Mouse (Mus musculus): Measurements from ENCODE around the gene Akap17b. TPM values are rescaled to one million over a fixed set of nuclear protein-coding genes. Genes with fewer than 3 reads are reported as not detected.

Gene Akap17b
- polyA plus RNA-seq, 1 experiment = 0.25 TPM

GRCm38 (mm10) chrX:36640046-36640445, 5.1 kb downstream of the Akap17b start:
- TF ChIP-seq MYOG (IDR thresholded peaks at IDR 0.05; ENCODE audit: control insufficient read depth, extremely low read depth, insufficient read length) (no peak), MAX (IDR thresholded peaks at IDR 0.05) (no peak), USF1 (IDR thresholded peaks at IDR 0.05; ENCODE audit: low read depth) (no peak), CEBPB (IDR thresholded peaks at IDR 0.05; ENCODE audit: low read depth) (no peak), FOSL1 (IDR thresholded peaks at IDR 0.05; ENCODE audit: insufficient read depth, low read length, poor library complexity, severe bottlenecking) (no peak), MYOD1 (IDR thresholded peaks at IDR 0.05; ENCODE audit: control insufficient read depth, insufficient read length, low read depth) (no peak), CTCF (IDR thresholded peaks at IDR 0.05; ENCODE audit: control insufficient read depth, insufficient read depth, insufficient read length) (no peak)
- no peaks in the 10 kb centered on the region for H3K36me3 ChIP-seq (ENCODE audit: control insufficient read depth, insufficient read depth)
- no peaks in the 10 kb centered on the region for H3K27me3 ChIP-seq (ENCODE audit: control insufficient read depth, insufficient read depth, insufficient read length)
- H3ac ChIP-seq (ENCODE audit: control insufficient read depth, insufficient read length, low read depth) = no peak overlapping the region
- no peaks in the 10 kb centered on the region for H3K79me3 ChIP-seq (ENCODE audit: low read depth)
- H3K79me2 ChIP-seq (ENCODE audit: control insufficient read depth, insufficient read depth) = no peaks in the 10 kb centered on the region
- no peak overlapping the region for H3K4me3 ChIP-seq (ENCODE audit: insufficient read depth, poor library complexity, severe bottlenecking)

- H3K27me3 ChIP-seq (ENCODE audit: control insufficient read depth, insufficient read depth, insufficient read length) = no peaks in the 10 kb centered on the region
- no peak for TF ChIP-seq MAX (IDR thresholded peaks at IDR 0.05)
- no peak for TF ChIP-seq MYOG (IDR thresholded peaks at IDR 0.05; ENCODE audit: control insufficient read depth, extremely low read depth, insufficient read length)
- no peak for TF ChIP-seq FOSL1 (IDR thresholded peaks at IDR 0.05; ENCODE audit: insufficient read depth, low read length, poor library complexity, severe bottlenecking)
- no peak for TF ChIP-seq CEBPB (IDR thresholded peaks at IDR 0.05; ENCODE audit: low read depth)
- TF ChIP-seq CTCF (IDR thresholded peaks at IDR 0.05; ENCODE audit: control insufficient read depth, insufficient read depth, insufficient read length) = no peak
- TF ChIP-seq MYOD1 (IDR thresholded peaks at IDR 0.05; ENCODE audit: control insufficient read depth, insufficient read length, low read depth) = no peak
- TF ChIP-seq USF1 (IDR thresholded peaks at IDR 0.05; ENCODE audit: low read depth) = no peak
- H3K79me2 ChIP-seq (ENCODE audit: control insufficient read depth, insufficient read depth) = no peaks in the 10 kb centered on the region
- no peak overlapping the region for H3ac ChIP-seq (ENCODE audit: control insufficient read depth, insufficient read length, low read depth)
- no peaks in the 10 kb centered on the region for H3K79me3 ChIP-seq (ENCODE audit: low read depth)
- no peaks in the 10 kb centered on the region for H3K36me3 ChIP-seq (ENCODE audit: control insufficient read depth, insufficient read depth)
- H3K4me3 ChIP-seq (ENCODE audit: insufficient read depth, poor library complexity, severe bottlenecking) = no peak overlapping the region
These were observed 14.4 kb downstream of the Akap17b start for GRCm38 (mm10) chrX:36630771-36631170.

GRCm38 (mm10) chrX:36628102-36628501, 17.1 kb downstream of the Akap17b start:
- TF ChIP-seq MYOD1 (IDR thresholded peaks at IDR 0.05; ENCODE audit: control insufficient read depth, insufficient read length, low read depth) (no peak), USF1 (IDR thresholded peaks at IDR 0.05; ENCODE audit: low read depth) (no peak), FOSL1 (IDR thresholded peaks at IDR 0.05; ENCODE audit: insufficient read depth, low read length, poor library complexity, severe bottlenecking) (no peak), MYOG (IDR thresholded peaks at IDR 0.05; ENCODE audit: control insufficient read depth, extremely low read depth, insufficient read length) (no peak), MAX (IDR thresholded peaks at IDR 0.05) (no peak), CEBPB (IDR thresholded peaks at IDR 0.05; ENCODE audit: low read depth) (no peak), CTCF (IDR thresholded peaks at IDR 0.05; ENCODE audit: control insufficient read depth, insufficient read depth, insufficient read length) (no peak)

GRCm38 (mm10) chrX:36609117-36609516, 36.1 kb downstream of the Akap17b start:
- H3ac ChIP-seq (ENCODE audit: control insufficient read depth, insufficient read length, low read depth) = no peak overlapping the region

More at GRCm38 (mm10) chrX:36628102-36628501, 17.1 kb downstream of the Akap17b start:
- Histone ChIP-seq H3K27me3 (ENCODE audit: control insufficient read depth, insufficient read depth, insufficient read length) (no peaks in the 10 kb centered on the region), H3ac (ENCODE audit: control insufficient read depth, insufficient read length, low read depth) (no peak overlapping the region), H3K79me2 (ENCODE audit: control insufficient read depth, insufficient read depth) (no peaks in the 10 kb centered on the region), H3K79me3 (ENCODE audit: low read depth) (no peaks in the 10 kb centered on the region), H3K36me3 (ENCODE audit: control insufficient read depth, insufficient read depth) (no peaks in the 10 kb centered on the region), H3K4me3 (ENCODE audit: insufficient read depth, poor library complexity, severe bottlenecking) (no peak overlapping the region)

GRCm38 (mm10) chrX:36604040-36604439, 41.2 kb downstream of the Akap17b start:
- Histone ChIP-seq H3K79me3 (ENCODE audit: low read depth) (no peaks in the 10 kb centered on the region), H3K27me3 (ENCODE audit: control insufficient read depth, insufficient read depth, insufficient read length) (no peaks in the 10 kb centered on the region), H3K36me3 (ENCODE audit: control insufficient read depth, insufficient read depth) (peaks cover 17% of the 10 kb centered on the region), H3K79me2 (ENCODE audit: control insufficient read depth, insufficient read depth) (peaks cover under 1% of the 10 kb centered on the region), H3K4me3 (ENCODE audit: insufficient read depth, poor library complexity, severe bottlenecking) (no peak overlapping the region), H3ac (ENCODE audit: control insufficient read depth, insufficient read length, low read depth) (no peak overlapping the region)
- TF ChIP-seq USF1 (IDR thresholded peaks at IDR 0.05; ENCODE audit: low read depth) = no peak
- TF ChIP-seq MAX (IDR thresholded peaks at IDR 0.05) = no peak
- TF ChIP-seq MYOG (IDR thresholded peaks at IDR 0.05; ENCODE audit: control insufficient read depth, extremely low read depth, insufficient read length) = no peak
- no peak for TF ChIP-seq FOSL1 (IDR thresholded peaks at IDR 0.05; ENCODE audit: insufficient read depth, low read length, poor library complexity, severe bottlenecking)
- no peak for TF ChIP-seq CTCF (IDR thresholded peaks at IDR 0.05; ENCODE audit: control insufficient read depth, insufficient read depth, insufficient read length)
- TF ChIP-seq CEBPB (IDR thresholded peaks at IDR 0.05; ENCODE audit: low read depth) = no peak
- TF ChIP-seq MYOD1 (IDR thresholded peaks at IDR 0.05; ENCODE audit: control insufficient read depth, insufficient read length, low read depth) = no peak

More at GRCm38 (mm10) chrX:36609117-36609516, 36.1 kb downstream of the Akap17b start:
- no peaks in the 10 kb centered on the region for H3K79me3 ChIP-seq (ENCODE audit: low read depth)
- no peaks in the 10 kb centered on the region for H3K27me3 ChIP-seq (ENCODE audit: control insufficient read depth, insufficient read depth, insufficient read length)
- no peak overlapping the region for H3K4me3 ChIP-seq (ENCODE audit: insufficient read depth, poor library complexity, severe bottlenecking)
- no peak for TF ChIP-seq MYOD1 (IDR thresholded peaks at IDR 0.05; ENCODE audit: control insufficient read depth, insufficient read length, low read depth)
- no peak for TF ChIP-seq USF1 (IDR thresholded peaks at IDR 0.05; ENCODE audit: low read depth)
- TF ChIP-seq CEBPB (IDR thresholded peaks at IDR 0.05; ENCODE audit: low read depth) = no peak
- no peak for TF ChIP-seq FOSL1 (IDR thresholded peaks at IDR 0.05; ENCODE audit: insufficient read depth, low read length, poor library complexity, severe bottlenecking)
- no peak for TF ChIP-seq MAX (IDR thresholded peaks at IDR 0.05)
- TF ChIP-seq MYOG (IDR thresholded peaks at IDR 0.05; ENCODE audit: control insufficient read depth, extremely low read depth, insufficient read length) = no peak
- no peak for TF ChIP-seq CTCF (IDR thresholded peaks at IDR 0.05; ENCODE audit: control insufficient read depth, insufficient read depth, insufficient read length)
- H3K36me3 ChIP-seq (ENCODE audit: control insufficient read depth, insufficient read depth) = peaks cover 9% of the 10 kb centered on the region
- no peaks in the 10 kb centered on the region for H3K79me2 ChIP-seq (ENCODE audit: control insufficient read depth, insufficient read depth)
